Mouse (Mus musculus) ES-E14 (cell line): Measurements from ENCODE around the gene Dusp21.

ENCODE experiments used
- CHD2 ChIP-seq: IDR thresholded peaks from 2 replicates; pipeline ENCODE4 v1.6.1; 2014; ENCODE audit warnings: mild to moderate bottlenecking, low read depth, low read length, inconsistent platforms
- HCFC1 ChIP-seq: IDR thresholded peaks from 2 replicates; pipeline ENCODE4 v1.6.1; 2012; ENCODE audit warnings: low read length, inconsistent platforms, borderline replicate concordance; ENCODE audit not compliant: insufficient read depth
- MAFK ChIP-seq: IDR thresholded peaks from 2 replicates; pipeline ENCODE4 v1.6.1; 2014; ENCODE audit warnings: mild to moderate bottlenecking, low read depth, low read length, inconsistent platforms; ENCODE audit not compliant: insufficient read depth
- ZC3H11A ChIP-seq: IDR thresholded peaks from 2 replicates; pipeline ENCODE4 v1.6.1; 2012; ENCODE audit warnings: low read depth, mild to moderate bottlenecking, inconsistent platforms, low read length, borderline replicate concordance
- ZNF384 ChIP-seq: IDR thresholded peaks from 2 replicates; pipeline ENCODE4 v1.6.1; 2012; ENCODE audit warnings: low read depth, low read length, inconsistent platforms

DNA sequence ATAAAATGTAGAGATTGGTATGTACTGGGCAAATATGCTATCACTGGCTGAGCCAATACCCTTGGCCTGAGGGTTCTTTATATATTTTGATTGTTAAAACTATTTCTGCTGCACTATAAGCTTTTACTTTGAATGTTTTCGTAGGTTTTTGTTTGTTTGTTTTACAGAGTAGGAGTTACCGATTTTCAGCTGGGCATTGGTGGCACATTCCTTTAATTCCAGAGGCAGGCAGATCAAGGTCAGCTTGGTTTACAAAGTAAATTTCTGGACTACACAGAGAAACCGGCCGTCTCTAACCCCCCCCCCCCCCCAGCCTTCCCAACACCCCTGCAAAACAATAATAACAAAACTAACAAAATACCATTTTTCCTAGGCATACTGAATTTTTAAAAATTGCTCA lies 29.2 kb downstream of the Dusp21 start:
- TF ChIP-seq MAFK (no peak), HCFC1 (no peak), ZNF384 (no peak), ZC3H11A (no peak), CHD2 (no peak)
